Mouse (Mus musculus) ES-E14 (cell line): ENCODE measurements around the gene Rptor. TPM values are rescaled to one million over a fixed set of nuclear protein-coding genes. Genes with fewer than 3 reads are reported as not detected.

Source experiments
- DNase-seq: peaks from one replicate; pipeline ENCODE4 v3.0.0-alpha.2; 2013; ENCODE audit warnings: low read depth, low spot score
- H3K27ac ChIP-seq: 2 replicates; pipeline ENCODE4 v1.5.1; 2012; ENCODE audit warnings: low read depth, mild to moderate bottlenecking, low read length, moderate library complexity, mixed read lengths; ENCODE audit not compliant: poor library complexity, insufficient read depth, severe bottlenecking
- H3K36me3 ChIP-seq: 2 replicates; pipeline ENCODE4 v1.6.1; 2012; ENCODE audit warnings: mild to moderate bottlenecking, low read length, moderate library complexity, mixed read lengths; ENCODE audit not compliant: control insufficient read depth, poor library complexity, insufficient read depth, severe bottlenecking
- H3K4me1 ChIP-seq, 2 experiments: fragments of 150-350 bp in 1 of 2; sonication (generic) in 1 of 2; 2 replicates each; pipeline ENCODE4 v1.6.1; 2012; ENCODE audit warnings: low read length in 2 of 2, mild to moderate bottlenecking in 1 of 2, mixed read lengths in 1 of 2; ENCODE audit not compliant: control insufficient read depth in 2 of 2, insufficient read depth in 2 of 2, poor library complexity in 1 of 2
- H3K4me3 ChIP-seq, 2 experiments: fragments of 150-350 bp in 1 of 2; sonication (generic) in 1 of 2; 2 replicates each; pipeline ENCODE4 v1.5.1; 2012; ENCODE audit warnings: low read length in 2 of 2, low read depth in 1 of 2, mild to moderate bottlenecking in 1 of 2, mixed read lengths in 1 of 2; ENCODE audit not compliant: insufficient read depth in 1 of 2, poor library complexity in 1 of 2, severe bottlenecking in 1 of 2
- H3K9ac ChIP-seq: 2 replicates; pipeline ENCODE4 v1.6.1; 2012; ENCODE audit warnings: low read depth, mild to moderate bottlenecking, low read length, mixed read lengths; ENCODE audit not compliant: poor library complexity, insufficient read depth, severe bottlenecking
- H3K9me3 ChIP-seq: fragments of 150-350 bp; sonication (generic); 2 replicates; pipeline ENCODE4 v1.6.1; 2012; ENCODE audit warnings: low read depth, mild to moderate bottlenecking, low read length; ENCODE audit not compliant: control insufficient read depth, insufficient read depth
- CHD2 ChIP-seq: IDR thresholded peaks from 2 replicates; pipeline ENCODE4 v1.6.1; 2014; ENCODE audit warnings: mild to moderate bottlenecking, low read depth, low read length, inconsistent platforms
- HCFC1 ChIP-seq: IDR thresholded peaks from 2 replicates; pipeline ENCODE4 v1.6.1; 2012; ENCODE audit warnings: low read length, inconsistent platforms, borderline replicate concordance; ENCODE audit not compliant: insufficient read depth
- MAFK ChIP-seq: IDR thresholded peaks from 2 replicates; pipeline ENCODE4 v1.6.1; 2014; ENCODE audit warnings: mild to moderate bottlenecking, low read depth, low read length, inconsistent platforms; ENCODE audit not compliant: insufficient read depth
- ZC3H11A ChIP-seq: IDR thresholded peaks from 2 replicates; pipeline ENCODE4 v1.6.1; 2012; ENCODE audit warnings: low read depth, mild to moderate bottlenecking, inconsistent platforms, low read length, borderline replicate concordance
- ZNF384 ChIP-seq: IDR thresholded peaks from 2 replicates; pipeline ENCODE4 v1.6.1; 2012; ENCODE audit warnings: low read depth, low read length, inconsistent platforms
- in situ Hi-C, 2 experiments: fragments of 600-800 bp; cut with MboI; formaldehyde crosslinking; loops; one replicate each; pipeline ENCODE4 v1.15.1; 2025; ENCODE audit warnings: low sequenced_read_pairs in 2 of 2, inconsistent platforms in 1 of 2; ENCODE audit not compliant: unreplicated experiment in 2 of 2
- total RNA-seq: library from RNA; depleted of rRNA; stranded (reverse); fragments of 300-350 nt; gene quantifications from 2 replicates; pipeline ENCODE4 v1.2.3, GENCODE M21; 2012

Gene Rptor
- total RNA-seq, 1 experiment, result 59.7 TPM

DNA sequence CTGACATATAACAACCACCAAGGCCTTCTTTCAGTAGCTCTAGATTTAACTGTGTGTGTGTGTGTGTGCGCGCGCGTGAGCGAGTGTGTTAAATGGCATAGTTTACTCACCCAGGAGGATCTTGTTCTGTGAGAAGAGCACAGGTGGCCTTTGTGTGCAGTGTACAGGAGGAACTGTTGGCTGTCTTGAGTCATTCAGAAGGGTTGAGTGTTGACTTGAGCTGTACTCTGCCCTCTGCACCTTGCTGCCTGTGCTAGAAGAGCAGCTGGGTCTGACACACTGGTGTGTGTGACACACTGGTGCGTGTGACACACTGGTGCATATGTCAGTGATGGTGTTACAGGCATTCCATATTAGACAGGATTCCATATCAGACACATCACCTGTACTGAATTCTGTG is 8.8 kb downstream of the Rptor start:
- in situ Hi-C loops, result no loop called here
- no peak for TF ChIP-seq MAFK
- no peak for TF ChIP-seq ZC3H11A
- TF ChIP-seq ZNF384, result no peak
- no peak for TF ChIP-seq CHD2
- no peak for TF ChIP-seq HCFC1
- DNase-seq, result no peak
- no peak overlapping the region for H3K9ac ChIP-seq
- H3K4me1 ChIP-seq, result peaks cover 0 to 8% of the 10 kb centered on the region in 2 experiments; a peak in 1 of 4 replicates
- H3K9me3 ChIP-seq, result no peaks in the 10 kb centered on the region
- H3K4me3 ChIP-seq, result no peak overlapping the region
- no peak overlapping the region for H3K27ac ChIP-seq
- H3K36me3 ChIP-seq, result peaks cover 10% of the 10 kb centered on the region; the same call in 1 of the 2 replicates

DNA sequence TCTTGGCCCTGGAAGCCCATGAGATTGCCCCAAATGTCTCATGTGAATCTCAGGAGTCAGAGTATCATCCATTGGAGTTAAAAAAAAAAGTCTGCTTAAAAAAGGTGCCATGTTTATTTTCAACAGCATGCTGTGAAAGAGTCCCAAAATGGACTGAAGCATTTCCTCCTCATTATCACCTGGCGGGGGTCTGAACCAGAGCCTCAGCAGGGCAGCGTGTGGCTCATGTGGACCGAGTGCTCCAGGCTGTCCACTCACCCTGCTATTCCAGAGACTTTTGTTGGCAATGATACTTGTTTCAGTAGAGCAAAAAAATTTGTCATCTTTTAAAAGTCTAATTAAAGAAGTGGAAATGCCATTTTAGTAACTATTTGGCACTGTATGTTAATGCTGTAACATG is 9.5 kb downstream of the Rptor start:
- Histone ChIP-seq H3K4me1 (peaks cover 0 to 11% of the 10 kb centered on the region in 2 experiments; a peak in 1 of 4 replicates), H3K36me3 (peaks cover 10% of the 10 kb centered on the region; the same call in 1 of the 2 replicates), H3K4me3 (no peak overlapping the region), H3K9ac (no peak overlapping the region), H3K9me3 (no peaks in the 10 kb centered on the region), H3K27ac (no peak overlapping the region)
- TF ChIP-seq ZNF384 (no peak), HCFC1 (no peak), ZC3H11A (no peak), MAFK (no peak), CHD2 (no peak)
- in situ Hi-C loops, result no loop called here
- no peak for DNase-seq

GRCm38 (mm10) chr11:119615087-119615486 is 12.4 kb downstream of the Rptor start:
- in situ Hi-C loops, result no loop called here
- Histone ChIP-seq H3K9me3 (no peaks in the 10 kb centered on the region), H3K4me1 (peaks cover 0 to 17% of the 10 kb centered on the region in 2 experiments; a peak in 2 of 4 replicates), H3K36me3 (no peaks in the 10 kb centered on the region; the same call in 1 of the 2 replicates), H3K9ac (no peak overlapping the region), H3K4me3 (no peak overlapping the region), H3K27ac (no peak overlapping the region)
- TF ChIP-seq MAFK (no peak), ZNF384 (no peak), HCFC1 (no peak)
- DNase-seq, result no peak

GRCm38 (mm10) chr11:119618763-119619162 is 16.1 kb downstream of the Rptor start:
- H3K4me1 ChIP-seq, result peaks cover 0 to 21% of the 10 kb centered on the region in 2 experiments; a peak in 3 of 4 replicates

GRCm38 (mm10) chr11:119621266-119621665 is 18.6 kb downstream of the Rptor start:
- in situ Hi-C loops, result no loop called here
- no peak for TF ChIP-seq ZNF384
- no peak for TF ChIP-seq CHD2
- no peak for TF ChIP-seq HCFC1
- no peak for TF ChIP-seq ZC3H11A
- TF ChIP-seq MAFK, result no peak
- Histone ChIP-seq H3K4me1 (peaks cover 0 to 21% of the 10 kb centered on the region in 2 experiments; a peak in 3 of 4 replicates), H3K9me3 (no peaks in the 10 kb centered on the region), H3K4me3 (no peak overlapping the region), H3K36me3 (peaks cover 4% of the 10 kb centered on the region; the same call in 1 of the 2 replicates), H3K9ac (no peak overlapping the region), H3K27ac (no peak overlapping the region)
- DNase-seq, result no peak

More at GRCm38 (mm10) chr11:119618763-119619162, 16.1 kb downstream of the Rptor start:
- Histone ChIP-seq H3K36me3 (peaks cover 4% of the 10 kb centered on the region; the same call in 1 of the 2 replicates), H3K9me3 (no peaks in the 10 kb centered on the region), H3K9ac (no peak overlapping the region), H3K27ac (no peak overlapping the region), H3K4me3 (no peak overlapping the region)
- in situ Hi-C loops, result no loop called here
- peak; percentile 25; the same call in 1 of the 2 replicates for TF ChIP-seq MAFK
- 0 out of 2 replicates have a peak, but pooled peaks have one; percentile 7 for TF ChIP-seq ZNF384
- no peak for TF ChIP-seq CHD2
- DNase-seq, result peak; percentile 42
